Mouse (Mus musculus) layer of hippocampus, postnatal 10 days (tissue): Measurements from ENCODE around the gene Zfp148. TPM values are rescaled to one million over a fixed set of nuclear protein-coding genes. Genes with fewer than 3 reads are reported as not detected.

Experiments used
- DNase-seq, 2 experiments: peaks; one replicate each; pipeline ENCODE4 v3.0.0; 2021; ENCODE audit warnings: low spot score in 2 of 2
- total RNA-seq, 2 experiments: library from RNA; stranded (reverse); gene quantifications; 2 replicates each; pipeline ENCODE4 v1.2.3; 2021

Gene Zfp148
- total RNA-seq, 2 experiments from 2014 or later: 87.4 to 92.3 TPM

- DNase-seq: no peak
Measured at GRCm38 (mm10) chr16:33523571-33523970, 142.9 kb downstream of the Zfp148 start.

GRCm38 (mm10) chr16:33529502-33530454 is 149.1 kb downstream of the Zfp148 start:
- DNase-seq: no peak

GRCm38 (mm10) chr16:33531184-33531583 is 150.5 kb downstream of the Zfp148 start:
- no peak for DNase-seq

GRCm38 (mm10) chr16:33536456-33536855 is 155.8 kb downstream of the Zfp148 start:
- DNase-seq: no peak

GRCm38 (mm10) chr16:33537499-33538225 is 157.0 kb downstream of the Zfp148 start:
- DNase-seq: no peak

- no peak for DNase-seq
Measured at GRCm38 (mm10) chr16:33544346-33544745, 163.7 kb downstream of the Zfp148 start.

GRCm38 (mm10) chr16:33545530-33545929 is 164.9 kb downstream of the Zfp148 start:
- DNase-seq: no peak

- peak; percentile 27 to 31 for DNase-seq
Measured at GRCm38 (mm10) chr16:33553689-33554342, 173.2 kb downstream of the Zfp148 start.

Other genes starting within 250 kb of the Zfp148 start
- 10 to 100 TPM; 23.1 to 25.0 TPM for gene Osbpl11, start 195.8 kb upstream of the Zfp148 start, total RNA-seq
- gene Snx4, start 129.4 kb upstream of the Zfp148 start, total RNA-seq: 10 to 100 TPM; 59.6 to 59.7 TPM
- 1 to 10 TPM; 1.2 to 1.6 TPM for gene Slc12a8, start 136.5 kb downstream of the Zfp148 start, total RNA-seq